Mouse (Mus musculus) kidney, adult 2 months (tissue): Measurements from ENCODE around the gene Gstp2.

Source experiments
- CTCF ChIP-seq: fragments of 200-500 bp; conservative IDR thresholded peaks from 2 replicates; pipeline ENCODE4 v1.5.1; 2011; ENCODE audit warnings: low read depth, mild to moderate bottlenecking, control low read depth, low read length, moderate library complexity, mixed read lengths; ENCODE audit not compliant: insufficient read depth, insufficient read length
- POLR2A ChIP-seq: fragments of 200-500 bp; IDR thresholded peaks from one replicate; pipeline ENCODE4 v1.6.1; 2011; ENCODE audit warnings: low read depth, low read length, control low read depth

- TF ChIP-seq CTCF (no peak), POLR2A (no peak)
Measured at GRCm38 (mm10) chr19:4083826-4084225, 38.0 kb upstream of the Gstp2 start.
